Mouse (Mus musculus) activated CD4-positive, CD25-positive, alpha-beta regulatory T cell, adult 4 months (primary cell): Measurements from ENCODE around the gene Nat9. TPM values are rescaled to one million over a fixed set of nuclear protein-coding genes. Genes with fewer than 3 reads are reported as not detected.

Experiments
- ATAC-seq: one replicate; pipeline ENCODE4 v1.8.0; 2017
- polyA plus RNA-seq, 2 experiments: library from polyadenylated mRNA; unstranded; fragments of 100-300 nt; shearing (Covaris generic); gene quantifications; one replicate each; pipeline ENCODE4 v1.2.1; 2017

Nat9 gene
- polyA plus RNA-seq, 2 experiments from 2014 or later: 14.0 to 14.6 TPM

- no peak for ATAC-seq
Observed at GRCm38 (mm10) chr11:115176399-115177190, 11.1 kb downstream of the Nat9 start.

- ATAC-seq: peak; percentile 78
Observed at GRCm38 (mm10) chr11:115173549-115174339, 13.9 kb downstream of the Nat9 start.

DNA sequence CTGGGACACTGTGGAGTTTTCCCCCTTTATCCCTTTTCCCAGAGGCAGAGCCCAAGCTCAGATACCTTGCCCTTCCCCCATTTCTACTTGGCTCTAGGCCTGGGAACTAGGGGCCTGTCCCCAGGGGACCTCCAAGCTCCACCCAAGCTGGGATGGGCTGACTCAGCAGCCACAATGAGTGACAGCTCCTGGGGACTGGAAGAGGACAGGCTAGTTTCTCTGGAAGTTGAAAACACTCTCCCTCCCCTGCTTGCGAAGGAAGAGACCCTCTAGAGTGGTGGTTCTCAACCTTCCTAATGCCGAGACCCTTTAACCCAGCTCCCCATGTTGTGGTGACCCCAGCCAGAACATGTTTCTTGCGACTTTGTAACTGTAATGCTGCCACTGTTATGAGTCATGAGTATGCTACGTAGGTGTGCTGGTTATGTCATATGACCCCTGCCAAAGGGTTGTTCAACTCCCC is 14.8 kb downstream of the Nat9 start:
- peak; percentile 40 for ATAC-seq

DNA sequence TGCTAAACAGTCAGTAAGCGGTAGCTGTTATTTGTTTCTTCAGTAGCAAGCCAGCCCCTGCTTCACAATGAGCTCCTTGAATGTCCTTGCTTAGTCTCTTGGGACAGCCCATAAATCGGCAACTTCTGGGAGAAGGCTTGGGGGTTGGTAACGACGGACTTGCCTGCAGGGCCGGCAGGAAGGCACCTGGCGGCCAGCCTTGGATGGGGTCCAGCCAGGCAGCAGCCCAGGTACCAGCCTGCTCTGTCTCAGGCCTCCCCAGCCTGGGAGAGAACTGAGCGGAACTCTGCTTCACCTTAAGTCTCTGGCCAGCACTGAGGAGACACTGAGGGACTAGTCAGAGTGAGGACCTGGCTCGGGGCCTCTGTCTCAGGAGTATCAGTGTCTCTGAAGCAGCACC is 16.5 kb downstream of the Nat9 start:
- ATAC-seq: no peak

GRCm38 (mm10) chr11:115169430-115169829 is 18.2 kb downstream of the Nat9 start:
- ATAC-seq: no peak

DNA sequence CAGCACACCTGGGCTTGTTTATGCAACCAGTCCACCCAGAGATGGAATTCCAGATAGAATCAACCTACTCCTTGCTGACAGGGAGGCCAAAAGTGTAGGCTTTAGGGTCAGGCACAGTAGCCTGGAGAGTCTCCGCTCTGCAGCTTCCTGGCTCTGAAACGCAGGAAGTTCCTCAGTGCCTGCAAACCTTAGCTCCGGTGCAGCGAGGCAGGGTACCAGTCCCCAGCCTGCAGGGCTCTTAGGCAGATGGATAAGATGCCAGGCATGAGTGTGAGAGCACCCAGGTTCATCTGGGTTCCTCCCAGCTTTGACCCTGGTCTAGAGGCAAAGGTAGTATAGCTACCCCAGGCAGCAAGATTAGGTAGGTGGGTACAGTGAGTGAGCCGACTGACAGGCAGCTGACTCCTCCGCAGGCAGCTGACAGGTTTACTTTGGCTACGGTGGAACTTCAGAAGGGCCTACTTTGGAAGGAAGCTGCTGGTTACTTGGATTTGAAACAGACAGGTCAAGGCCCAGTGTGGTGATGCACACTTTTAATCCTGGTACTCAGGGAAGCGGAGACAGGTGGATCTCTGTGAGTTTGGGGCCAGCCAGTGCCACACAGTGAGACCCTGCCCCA is 19.9 kb downstream of the Nat9 start:
- no peak for ATAC-seq

DNA sequence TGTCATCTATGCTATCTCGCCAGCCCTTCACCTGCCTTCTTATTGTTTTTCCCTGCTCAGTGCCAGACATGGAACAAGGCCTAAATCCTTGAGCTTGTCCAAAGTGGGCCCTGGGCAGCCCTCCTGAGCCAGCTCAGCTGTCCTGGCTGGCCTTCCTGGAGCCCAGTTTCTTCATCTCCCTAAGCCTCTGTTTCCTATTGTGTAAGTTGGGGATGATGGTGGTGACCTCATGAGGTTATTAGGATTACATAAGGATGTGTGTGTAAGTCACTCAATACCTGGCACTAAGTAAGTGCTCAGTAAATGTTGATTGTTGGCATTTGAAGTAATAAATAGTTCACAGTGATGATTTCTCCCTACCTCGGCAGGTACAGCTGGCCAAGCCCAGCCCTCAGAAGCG is 20.9 kb downstream of the Nat9 start:
- no peak for ATAC-seq

GRCm38 (mm10) chr11:115164976-115165374 is 22.7 kb downstream of the Nat9 start:
- no peak for ATAC-seq

DNA sequence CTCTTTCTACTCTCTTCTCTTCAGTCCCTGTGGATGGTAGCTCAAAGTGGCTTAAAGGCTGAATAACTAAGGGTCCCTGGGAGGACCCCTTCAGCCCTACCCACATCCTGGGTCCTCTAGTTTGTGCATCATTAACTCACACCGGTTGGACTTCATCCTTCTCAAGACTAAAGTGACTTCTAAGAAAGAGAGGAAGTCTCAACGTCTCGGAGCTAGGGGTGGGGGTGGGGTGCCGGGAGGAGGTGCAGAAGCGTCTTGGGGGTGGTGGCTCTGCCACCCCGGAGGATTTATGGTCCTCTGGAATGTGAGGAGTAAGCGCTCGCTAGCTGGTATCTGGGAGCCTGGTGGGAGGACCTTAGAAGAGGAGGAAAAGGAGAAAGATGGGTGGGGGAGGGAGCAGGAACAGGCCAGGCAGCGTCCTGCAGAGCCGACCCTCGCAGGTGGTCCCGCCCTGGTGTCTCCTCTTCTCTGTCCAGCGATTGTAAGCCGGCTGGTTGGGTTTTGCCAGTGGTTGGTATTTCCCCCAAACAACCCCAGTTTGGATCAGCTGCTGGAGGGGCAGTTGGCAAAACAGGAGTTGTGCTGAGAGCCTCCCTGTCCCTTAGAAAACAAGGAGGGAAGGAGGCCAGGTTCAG is 23.2 kb downstream of the Nat9 start:
- ATAC-seq: no peak

- ATAC-seq: no peak
Observed at GRCm38 (mm10) chr11:115163568-115164150, 24.0 kb downstream of the Nat9 start.

- peak; percentile 89 for ATAC-seq
Observed at GRCm38 (mm10) chr11:115162832-115163480, 24.7 kb downstream of the Nat9 start, which contains the start of gene Slc9a3r1. Gene Slc9a3r1 (plus strand): TSS chr11:115163341.

GRCm38 (mm10) chr11:115162205-115162601 is 25.5 kb downstream of the Nat9 start:
- no peak for ATAC-seq

- no peak for ATAC-seq
Observed at GRCm38 (mm10) chr11:115161578-115162204, 26.0 kb downstream of the Nat9 start.

GRCm38 (mm10) chr11:115160883-115161577 is 26.6 kb downstream of the Nat9 start:
- ATAC-seq: no peak

DNA sequence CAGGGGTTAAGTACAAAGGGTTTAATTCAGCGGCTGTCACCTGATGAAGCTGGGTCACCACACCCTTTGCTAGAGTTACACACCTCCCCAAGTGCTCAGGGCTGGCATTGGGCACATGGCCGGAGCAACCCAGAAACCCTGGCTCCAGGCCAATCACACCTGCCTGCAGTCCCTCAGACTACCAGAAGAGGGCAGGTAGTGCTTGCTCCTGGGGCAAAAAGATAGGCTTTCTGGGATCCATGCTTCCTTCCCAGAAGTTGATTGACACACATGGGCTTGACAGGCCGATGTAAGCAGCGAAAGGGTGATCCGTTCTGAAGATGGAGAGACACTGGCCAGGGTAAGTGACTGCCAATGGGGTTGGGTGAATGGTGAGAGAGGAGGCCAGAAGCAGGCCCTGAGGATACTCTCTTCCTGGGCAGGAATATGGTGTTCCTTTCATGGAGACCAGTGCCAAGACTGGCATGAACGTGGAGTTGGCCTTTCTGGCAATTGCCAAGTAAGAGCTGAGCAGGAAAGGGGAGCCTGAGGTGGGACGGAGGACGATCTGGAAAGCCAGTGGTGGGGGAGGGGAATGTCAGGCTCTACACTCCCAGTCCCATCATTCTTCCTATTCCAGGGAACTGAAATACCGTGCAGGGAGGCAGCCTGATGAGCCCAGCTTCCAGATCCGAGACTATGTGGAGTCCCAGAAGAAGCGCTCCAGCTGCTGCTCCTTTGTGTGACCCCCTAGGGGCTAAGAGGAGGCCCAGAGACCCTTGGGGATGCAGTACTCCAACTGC is 27.5 kb downstream of the Nat9 start:
- no peak for ATAC-seq

DNA sequence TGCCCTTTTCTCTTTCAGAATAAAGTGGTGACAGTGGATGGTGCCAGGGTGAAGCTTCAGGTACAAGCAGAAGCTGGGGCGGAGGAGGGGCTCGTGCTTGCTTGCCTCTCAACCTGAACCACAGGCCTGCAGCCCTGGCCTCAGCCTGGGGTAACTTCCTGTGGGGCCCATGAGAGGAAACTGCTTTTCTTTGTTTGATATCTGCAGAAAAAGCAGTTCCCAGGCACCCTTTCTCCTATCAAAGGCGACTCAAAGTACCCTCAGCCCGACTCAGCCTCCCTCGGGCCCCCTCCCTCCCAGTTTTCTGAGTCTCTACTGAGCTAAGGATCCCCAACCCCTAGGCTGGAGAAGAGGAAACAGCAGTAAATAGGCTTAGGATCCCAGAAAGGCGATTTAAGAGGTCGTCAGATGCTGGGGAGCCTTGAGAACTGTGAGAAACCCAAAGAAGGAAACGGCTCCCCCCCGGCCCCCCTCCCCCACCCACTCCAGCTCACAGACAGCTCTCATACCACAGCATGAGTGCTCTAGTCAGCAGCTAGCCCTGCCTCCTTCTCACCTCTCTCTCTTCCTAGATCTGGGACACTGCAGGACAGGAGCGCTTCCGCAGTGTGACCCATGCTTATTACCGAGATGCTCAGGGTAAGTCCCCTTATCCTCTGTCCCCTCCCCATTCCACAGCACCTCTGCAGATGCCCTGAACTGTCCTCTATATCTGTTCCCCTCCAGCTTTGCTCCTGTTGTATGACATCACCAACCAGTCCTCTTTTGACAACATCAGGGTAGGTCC is 29.5 kb downstream of the Nat9 start:
- peak; percentile 46 for ATAC-seq

DNA sequence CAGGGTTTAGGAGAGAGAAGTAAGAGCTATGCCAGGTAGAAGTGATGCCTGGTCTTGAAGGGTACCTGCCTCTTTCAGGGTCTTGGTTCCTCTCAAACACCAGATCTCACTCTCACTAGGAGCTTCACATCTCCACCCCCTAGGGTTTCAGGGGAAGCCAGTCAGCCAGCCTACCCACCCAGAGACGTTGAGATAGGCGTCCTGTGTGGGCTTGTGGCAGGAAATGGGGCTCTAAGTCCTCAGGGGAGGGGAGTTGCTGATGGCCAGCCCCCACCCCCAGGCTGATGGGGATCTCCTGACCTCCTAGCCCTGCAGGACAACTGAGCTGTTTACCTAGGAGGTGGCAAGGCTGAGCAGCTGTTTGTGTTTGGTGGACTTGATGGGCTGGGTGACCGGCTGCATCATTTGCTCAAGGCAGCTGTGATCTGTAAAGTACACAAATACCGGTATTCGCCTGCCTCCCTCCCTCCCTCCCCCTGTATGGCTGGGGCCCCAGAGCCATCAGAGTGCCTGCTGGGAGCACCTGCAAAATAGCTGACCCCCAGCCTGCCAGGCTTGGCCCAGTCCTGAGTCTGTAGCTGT is 32.5 kb downstream of the Nat9 start:
- no peak for ATAC-seq

DNA sequence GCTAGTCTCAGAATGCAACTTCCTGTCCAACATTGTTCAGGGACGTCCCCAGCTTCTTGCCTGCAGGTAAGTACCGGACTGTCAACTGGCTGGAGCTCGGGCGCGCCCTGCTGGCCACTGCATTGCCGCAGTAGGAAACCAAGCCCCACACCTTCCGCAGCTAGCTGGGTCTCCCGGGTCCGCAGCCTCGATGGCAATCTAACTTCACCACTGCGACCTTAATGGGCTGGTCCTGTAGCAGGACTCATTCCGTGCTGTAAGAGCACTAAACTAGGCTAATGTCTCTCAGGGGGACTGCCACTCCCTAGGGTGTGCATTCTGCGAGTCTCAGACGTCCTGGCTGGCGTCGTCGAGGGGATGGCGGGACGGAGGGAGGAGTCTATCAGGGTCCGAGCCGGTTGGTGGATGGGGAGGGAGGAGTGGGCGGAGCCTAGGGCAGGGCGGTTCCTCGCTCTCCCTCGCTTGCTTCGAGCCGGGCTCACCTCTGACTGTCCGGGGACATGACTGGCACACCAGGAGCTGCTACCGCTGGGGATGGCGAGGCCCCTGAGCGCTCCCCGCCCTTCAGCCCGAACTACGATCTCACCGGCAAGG is 33.9 kb downstream of the Nat9 start:
- ATAC-seq: peak; percentile 75
